Comparison of ENCODE assay signal across 9 mouse cellular contexts in the genomic region with DNA sequence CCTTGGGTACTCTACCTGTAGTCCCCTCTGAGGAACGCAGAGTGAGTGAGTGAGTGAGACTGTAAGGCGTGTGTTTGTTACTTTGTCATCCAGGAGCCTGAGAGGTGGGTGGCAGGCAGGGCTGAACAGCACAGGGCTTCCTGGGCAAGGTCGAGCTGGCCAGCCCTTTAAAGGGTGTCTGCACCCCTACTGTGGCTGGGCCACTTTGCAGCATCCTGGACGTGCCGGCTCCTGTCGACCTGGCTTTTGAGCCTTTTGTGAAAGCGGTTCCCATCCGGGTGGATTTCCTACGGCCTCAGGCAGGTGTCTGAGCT. TPM values are rescaled to one million over a fixed set of nuclear protein-coding genes. Genes with fewer than 3 reads are reported as not detected.
DNase-seq lines count a peak whose midpoint lies in the region; ATAC-seq and TF ChIP-seq lines count a peak whose summit lies in the region.
"Had no signal": no experiment of that assay in that cellular context is flagged by ENCODE, and none has a peak within 500 bp of the region (broad histone marks: within the 10 kb centered on the region; RNA-seq: fewer than 3 reads in every experiment).

No protein-coding gene starts in this region.

- TF ChIP-seq POLR2A in bone marrow macrophage, adult 2 months (IDR thresholded peaks at IDR 0.05; ENCODE audit: borderline replicate concordance, low read depth, low read length): no peak

- 0 out of 2 replicates have a peak, but pooled peaks cover 2% of the 10 kb centered on the region for H3K36me3 ChIP-seq in hindbrain, embryonic 16.5 days (ENCODE audit: control insufficient read depth, insufficient read depth, low read length)
- peaks cover 22% of the 10 kb centered on the region for H3K36me3 ChIP-seq in megakaryocyte, embryonic 14.5 days (replicated peaks; ENCODE audit: low read length)

- no peaks in the 10 kb centered on the region for H3K27me3 ChIP-seq in hindbrain, embryonic 16.5 days (replicated peaks; ENCODE audit: control insufficient read depth, insufficient read depth, low read length)
- H3K27me3 ChIP-seq in megakaryocyte, embryonic 14.5 days (replicated peaks): peaks cover 18% of the 10 kb centered on the region
- H3K27me3 ChIP-seq: Patski had no signal

- peaks cover 10% of the 10 kb centered on the region for H3K4me1 ChIP-seq in bone marrow macrophage, adult 2 months (ENCODE audit: control insufficient read depth, insufficient read depth, low read length)
- peaks cover 15% of the 10 kb centered on the region for H3K4me1 ChIP-seq in hindbrain, embryonic 16.5 days (ENCODE audit: control insufficient read depth, insufficient read depth, low read depth, low read length)
- H3K4me1 ChIP-seq in megakaryocyte, embryonic 14.5 days: peaks cover 33% of the 10 kb centered on the region

- intact Hi-C loops in left cerebral cortex, postnatal 36 days (cut with DNase I): no loop called here

- ATAC-seq in hindbrain, embryonic 16.5 days: no peak
- ATAC-seq: Patski had no signal

- WGBS in hindbrain, embryonic 16.5 days: 6% methylated on average over 9 of the region's 9 CpGs

- H3K4me3 ChIP-seq in bone marrow macrophage, adult 2 months (ENCODE audit: insufficient read depth, low read length): peak overlapping the region; percentile 46
- no peak overlapping the region for H3K4me3 ChIP-seq in hindbrain, embryonic 16.5 days (ENCODE audit: low read length)
- peak overlapping the region; percentile 81 for H3K4me3 ChIP-seq in megakaryocyte, embryonic 14.5 days (replicated peaks)

- TF ChIP-seq CTCF in bone marrow macrophage, adult 2 months (IDR thresholded peaks at IDR 0.05; ENCODE audit: low read depth, low read length): no peak

- H3K9me3 ChIP-seq in hindbrain, embryonic 16.5 days (ENCODE audit: control insufficient read depth, low read length): no peaks in the 10 kb centered on the region
- H3K9me3 ChIP-seq in megakaryocyte, embryonic 14.5 days: no peaks in the 10 kb centered on the region

- DNase-seq in kidney, adult 11 months: peak; percentile 42
- no peak for DNase-seq in kidney, postnatal 36 days
- no peak for DNase-seq in left cerebral cortex, postnatal 36 days (ENCODE audit: low spot score in 2 of 2)
- no peak for DNase-seq in frontal cortex, postnatal 14 days (ENCODE audit: low spot score in 2 of 2)
- DNase-seq in thymus, postnatal 14 days: no peak

- no peak overlapping the region for H3K27ac ChIP-seq in bone marrow macrophage, adult 2 months (ENCODE audit: insufficient read depth, low read depth, low read length)
- H3K27ac ChIP-seq in hindbrain, embryonic 16.5 days (ENCODE audit: low read depth, low read length): peak overlapping the region; percentile 54; the same call in 1 of the 2 replicates

- H3K4me2 ChIP-seq in hindbrain, embryonic 16.5 days (ENCODE audit: low read length): peak overlapping the region; percentile 34

- peak overlapping the region; percentile 35; the same call in 1 of the 2 replicates for H3K9ac ChIP-seq in hindbrain, embryonic 16.5 days (ENCODE audit: low read depth, low read length)

RNA-seq across cellular contexts. Expression of gene Adnp, which starts 37.2 kb away (rescaled TPM):
- 15.9 and 16.3 TPM in 2 replicates for polyA plus RNA-seq in bone marrow macrophage, adult 2 months (2012; ENCODE audit: insufficient read depth, insufficient read length, missing spikeins)
- polyA plus RNA-seq in hindbrain, embryonic 16.5 days (2015; fragmentation: Nextera tagmentation; extraction: Ambion mirVana): 2.1 and 2.3 TPM in 2 replicates
- 9.5 and 14.3 TPM in 2 replicates for polyA plus RNA-seq in megakaryocyte, embryonic 14.5 days (2012; ENCODE audit: insufficient read depth, low replicate concordance)
- total RNA-seq in left cerebral cortex, postnatal 36 days (2021): 10 to 100 TPM; 80.9 to 85.3 TPM
